Mouse (Mus musculus) C2C12 (cell line): ENCODE results near the gene S100a10.

ENCODE experiments used
- CEBPB ChIP-seq: IDR thresholded peaks from one replicate; pipeline ENCODE4 v1.6.1; 2011; ENCODE audit warnings: low read depth, mild to moderate bottlenecking, control low read depth, moderate library complexity
- CTCF ChIP-seq: IDR thresholded peaks from one replicate; pipeline ENCODE4 v1.5.1; 2011; ENCODE audit not compliant: control insufficient read depth, insufficient read depth, insufficient read length
- MAX ChIP-seq: IDR thresholded peaks from one replicate; pipeline ENCODE4 v1.6.1; 2011; ENCODE audit warnings: mild to moderate bottlenecking, control low read depth
- MYOD1 ChIP-seq: IDR thresholded peaks from one replicate; pipeline ENCODE4 v1.6.1; 2011; ENCODE audit warnings: low read depth; ENCODE audit not compliant: control insufficient read depth, insufficient read length
- MYOG ChIP-seq: IDR thresholded peaks from one replicate; pipeline ENCODE4 v1.6.1; 2011; ENCODE audit not compliant: control insufficient read depth, insufficient read length; ENCODE audit errors: extremely low read depth
- USF1 ChIP-seq: IDR thresholded peaks from one replicate; pipeline ENCODE4 v1.6.1; 2011; ENCODE audit warnings: low read depth, mild to moderate bottlenecking, control low read depth, moderate library complexity

GRCm38 (mm10) chr3:93597221-93597913, 42.5 kb downstream of the S100a10 start:
- TF ChIP-seq CTCF (no peak), MYOD1 (no peak), MYOG (no peak), MAX (no peak), CEBPB (peak; percentile 43), USF1 (no peak)
